Mouse (Mus musculus): ENCODE results near the gene Rbm47.

- TF ChIP-seq TAL1 (IDR thresholded peaks at IDR 0.05; ENCODE audit: low read length) = no peak
- TF ChIP-seq GATA1 (IDR thresholded peaks at IDR 0.05; ENCODE audit: low read length) = no peak
Measured at GRCm38 (mm10) chr5:66139171-66139570, 33.7 kb downstream of the Rbm47 start.
